Mouse (Mus musculus) liver, embryonic 16.5 days (tissue): Measurements from ENCODE around the gene Tspan32. TPM values are rescaled to one million over a fixed set of nuclear protein-coding genes. Genes with fewer than 3 reads are reported as not detected.
A peak's percentile ranks its signal among the peaks of the same experiment; 100 is the strongest.

ENCODE experiments used
- ATAC-seq: fragments of 200-750 bp; cut with Nextera tagmentation; 2 replicates; pipeline ENCODE4 v1.8.0; 2017; ENCODE audit warnings: low read depth, mild to moderate bottlenecking, moderate number of reproducible peaks, moderate library complexity
- H3K27ac ChIP-seq: fragments of 300-500 bp; sonication (generic); 2 replicates; pipeline ENCODE4 v1.5.1; 2014; ENCODE audit warnings: mild to moderate bottlenecking, low read length
- H3K27me3 ChIP-seq: fragments of 300-500 bp; sonication (generic); 2 replicates; pipeline ENCODE4 v1.6.1; 2014; ENCODE audit warnings: low read depth, low read length, mixed read lengths; ENCODE audit not compliant: control insufficient read depth, insufficient read depth
- H3K36me3 ChIP-seq: fragments of 300-500 bp; sonication (generic); 2 replicates; pipeline ENCODE4 v1.6.1; 2014; ENCODE audit warnings: mild to moderate bottlenecking; ENCODE audit not compliant: control insufficient read depth, insufficient read depth
- H3K4me1 ChIP-seq: fragments of 300-500 bp; sonication (generic); 2 replicates; pipeline ENCODE4 v1.6.1; 2014; ENCODE audit warnings: low read depth, low read length, mixed read lengths; ENCODE audit not compliant: control insufficient read depth
- H3K4me2 ChIP-seq: fragments of 300-500 bp; sonication (generic); 2 replicates; pipeline ENCODE4 v1.6.1; 2014; ENCODE audit warnings: low read depth, low read length, mixed read lengths
- H3K4me3 ChIP-seq: fragments of 300-500 bp; sonication (generic); 2 replicates; pipeline ENCODE4 v1.5.1; 2014; ENCODE audit warnings: low read depth, mild to moderate bottlenecking, low read length
- H3K9ac ChIP-seq: fragments of 300-500 bp; sonication (generic); 2 replicates; pipeline ENCODE4 v1.6.1; 2014; ENCODE audit warnings: low read depth, low read length
- H3K9me3 ChIP-seq: fragments of 300-500 bp; sonication (generic); replicated peaks from 2 replicates; pipeline ENCODE4 v1.6.1; 2016; ENCODE audit warnings: low read length; ENCODE audit not compliant: control insufficient read depth
- WGBS: fragments of 180-500 bp; shearing (Covaris S2); extraction: QIAGEN DNeasy Blood & Tissue Kit; methylation state at CpG from one replicate; pipeline ENCODE4 v1.1.7; 2014; ENCODE audit not compliant: insufficient replicate concordance; 5-methylcytosine and 5-hydroxymethylcytosine counted together
- polyA plus RNA-seq: library from polyadenylated mRNA; unstranded; fragments of >200 nt; fragmentation: Nextera tagmentation; extraction: Ambion mirVana; gene quantifications from 2 replicates; pipeline ENCODE4 v1.2.1, GENCODE M21; 2015

The Tspan32 gene
- 69.6 and 71.3 TPM in 2 replicates for polyA plus RNA-seq

GRCm38 (mm10) chr7:143004727-143005343 is at the start of gene Tspan32:
Gene Tspan32 (plus strand): TSS chr7:143005046.
- no peaks in the 10 kb centered on the region for H3K27me3 ChIP-seq
- peak within 1 kb of the TSS; percentile 68 for H3K4me3 ChIP-seq
- no peaks in the 10 kb centered on the region; the same call in 1 of the 2 replicates for H3K36me3 ChIP-seq
- H3K9me3 ChIP-seq, result no peaks in the 10 kb centered on the region
- H3K27ac ChIP-seq, result peak within 1 kb of the TSS; percentile 99
- peaks cover 52% of the 10 kb centered on the region for H3K4me1 ChIP-seq
- peak within 1 kb of the TSS; percentile 88 for H3K9ac ChIP-seq
- peak; percentile 50 for ATAC-seq
- peak within 1 kb of the TSS; percentile 86 for H3K4me2 ChIP-seq
- WGBS, result 23% methylated on average over 4 of the region's 4 CpGs

DNA sequence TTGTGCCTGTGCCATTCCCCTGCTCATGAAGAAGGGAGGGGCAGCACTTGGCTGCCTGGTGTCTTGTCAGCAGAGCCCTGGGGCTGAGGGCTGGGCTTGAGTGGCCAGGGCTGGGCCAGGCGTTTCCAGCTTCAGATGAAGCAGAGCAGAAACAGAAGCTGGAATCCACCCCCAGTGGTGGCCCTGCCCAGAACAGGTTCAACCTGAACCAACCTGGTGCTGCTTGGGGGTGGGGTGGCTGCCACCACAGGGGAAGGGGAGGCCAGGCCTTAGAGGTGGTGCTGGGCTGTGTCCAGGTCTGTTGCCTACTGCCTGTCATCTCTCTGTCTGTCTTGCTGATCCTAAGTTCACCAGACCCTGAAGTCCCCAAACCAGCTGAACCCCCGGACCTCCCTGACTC is 48.8 kb upstream of the Tspan32 start:
- Histone ChIP-seq H3K4me3 (no peak overlapping the region), H3K4me2 (no peak overlapping the region), H3K9me3 (no peaks in the 10 kb centered on the region), H3K9ac (no peak overlapping the region), H3K4me1 (no peaks in the 10 kb centered on the region), H3K27me3 (no peaks in the 10 kb centered on the region), H3K27ac (no peak overlapping the region), H3K36me3 (no peaks in the 10 kb centered on the region)
- WGBS, result 49% methylated on average over 2 of the region's 2 CpGs
- no peak for ATAC-seq

DNA sequence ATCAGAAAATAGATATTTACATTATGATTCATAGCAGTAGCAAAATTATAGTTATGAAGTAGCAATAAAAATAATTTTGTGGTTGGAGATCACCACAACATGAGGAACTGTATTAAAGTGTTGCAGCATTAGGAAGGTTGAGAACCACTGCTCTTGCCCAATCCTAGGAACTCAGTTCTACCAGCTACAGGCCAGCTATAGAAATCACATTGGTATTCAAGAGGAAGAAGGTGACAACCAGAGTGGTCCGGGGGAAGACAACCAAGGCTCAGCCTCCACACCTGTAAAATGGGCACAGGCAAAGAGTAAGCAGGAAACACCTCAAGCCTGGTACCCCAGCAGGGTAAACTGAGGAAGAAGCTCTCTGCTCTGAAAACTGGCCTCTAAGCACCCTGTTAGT is 46.0 kb upstream of the Tspan32 start:
- H3K27me3 ChIP-seq, result no peaks in the 10 kb centered on the region; the same call in 1 of the 2 replicates
- no peak for ATAC-seq

GRCm38 (mm10) chr7:142959752-142960151 is 45.1 kb upstream of the Tspan32 start:
- WGBS, result 61% methylated on average over 4 of the region's 4 CpGs
- Histone ChIP-seq H3K27me3 (peaks cover under 1% of the 10 kb centered on the region; the same call in 1 of the 2 replicates), H3K9me3 (no peaks in the 10 kb centered on the region), H3K4me3 (no peak overlapping the region), H3K36me3 (no peaks in the 10 kb centered on the region), H3K4me1 (no peaks in the 10 kb centered on the region), H3K27ac (no peak overlapping the region), H3K9ac (no peak overlapping the region), H3K4me2 (no peak overlapping the region)
- no peak for ATAC-seq

More for the DNA sequence above, 46.0 kb upstream of the Tspan32 start:
- Histone ChIP-seq H3K9me3 (no peaks in the 10 kb centered on the region), H3K4me3 (no peak overlapping the region), H3K36me3 (no peaks in the 10 kb centered on the region), H3K4me1 (no peaks in the 10 kb centered on the region), H3K27ac (no peak overlapping the region), H3K9ac (no peak overlapping the region), H3K4me2 (no peak overlapping the region)
- 68% methylated on average over 1 of the region's 1 CpGs for WGBS

- Histone ChIP-seq H3K36me3 (no peaks in the 10 kb centered on the region), H3K4me2 (peak overlapping the region; percentile 69), H3K9ac (no peak overlapping the region), H3K9me3 (no peaks in the 10 kb centered on the region), H3K27ac (0 out of 2 replicates have a peak overlapping the region, but pooled peaks have one; percentile 25), H3K27me3 (peaks cover 66% of the 10 kb centered on the region), H3K4me1 (peaks cover 5% of the 10 kb centered on the region), H3K4me3 (peak overlapping the region; percentile 46)
- WGBS, result under 1% methylated on average over 36 of the region's 36 CpGs
- ATAC-seq, result peak; percentile 83
These were observed 37.4 kb upstream of the Tspan32 start for GRCm38 (mm10) chr7:142967414-142967883.

DNA sequence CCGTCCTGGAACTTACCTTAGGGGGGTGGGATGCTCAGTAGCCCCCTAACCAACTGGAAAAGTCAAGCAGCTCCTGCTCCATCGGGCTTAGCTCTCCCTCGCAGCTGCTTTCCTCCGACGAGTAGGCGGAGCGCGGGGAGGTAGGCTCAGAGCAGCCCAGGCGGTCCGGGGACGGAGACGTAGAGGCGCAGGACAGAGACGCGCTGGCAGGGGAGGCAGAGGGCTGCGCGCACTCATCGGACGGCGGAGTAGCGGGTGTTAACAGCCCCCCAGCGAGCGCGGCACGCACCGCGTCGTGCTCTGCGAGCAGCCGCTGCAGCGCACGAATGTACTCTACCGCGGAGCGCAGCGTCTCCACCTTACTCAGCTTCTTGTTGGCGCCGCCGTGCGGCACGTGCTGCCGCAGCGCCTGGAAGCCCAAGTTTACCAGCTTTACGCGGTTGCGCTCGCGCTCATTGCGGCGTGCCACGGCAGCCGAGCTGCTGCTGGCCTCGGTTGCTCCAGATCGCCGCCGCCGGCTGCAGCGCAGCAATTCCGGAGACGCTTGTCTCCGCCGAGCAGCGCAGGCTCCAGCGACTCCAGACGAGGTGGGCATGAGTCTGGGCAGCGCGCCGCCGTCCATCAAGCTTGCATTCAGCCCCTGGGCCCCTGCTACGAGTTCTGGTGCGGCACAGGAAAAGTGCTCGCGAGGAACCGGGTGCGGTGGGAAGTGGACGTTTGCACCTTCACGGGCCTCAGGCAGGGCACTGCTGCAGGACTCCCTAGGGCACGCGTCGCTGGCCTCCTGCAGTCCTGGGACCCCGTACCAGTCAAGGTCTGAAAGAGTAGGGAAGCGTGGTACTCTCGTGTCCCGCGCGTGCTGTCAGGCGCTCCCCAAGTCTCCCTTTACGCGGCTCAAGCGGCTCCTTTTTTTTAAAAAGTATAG is 36.7 kb upstream of the Tspan32 start:
- no peaks in the 10 kb centered on the region for H3K36me3 ChIP-seq
- ATAC-seq, result peak; percentile 30
- H3K27me3 ChIP-seq, result peaks cover 66% of the 10 kb centered on the region
- no peak overlapping the region for H3K9ac ChIP-seq
- WGBS, result under 1% methylated on average over 90 of the region's 90 CpGs
- H3K27ac ChIP-seq, result 0 out of 2 replicates have a peak overlapping the region, but pooled peaks have one; percentile 25
- peaks cover 5% of the 10 kb centered on the region for H3K4me1 ChIP-seq
- peak overlapping the region; percentile 46 for H3K4me3 ChIP-seq
- peak overlapping the region; percentile 69 for H3K4me2 ChIP-seq
- no peaks in the 10 kb centered on the region for H3K9me3 ChIP-seq

DNA sequence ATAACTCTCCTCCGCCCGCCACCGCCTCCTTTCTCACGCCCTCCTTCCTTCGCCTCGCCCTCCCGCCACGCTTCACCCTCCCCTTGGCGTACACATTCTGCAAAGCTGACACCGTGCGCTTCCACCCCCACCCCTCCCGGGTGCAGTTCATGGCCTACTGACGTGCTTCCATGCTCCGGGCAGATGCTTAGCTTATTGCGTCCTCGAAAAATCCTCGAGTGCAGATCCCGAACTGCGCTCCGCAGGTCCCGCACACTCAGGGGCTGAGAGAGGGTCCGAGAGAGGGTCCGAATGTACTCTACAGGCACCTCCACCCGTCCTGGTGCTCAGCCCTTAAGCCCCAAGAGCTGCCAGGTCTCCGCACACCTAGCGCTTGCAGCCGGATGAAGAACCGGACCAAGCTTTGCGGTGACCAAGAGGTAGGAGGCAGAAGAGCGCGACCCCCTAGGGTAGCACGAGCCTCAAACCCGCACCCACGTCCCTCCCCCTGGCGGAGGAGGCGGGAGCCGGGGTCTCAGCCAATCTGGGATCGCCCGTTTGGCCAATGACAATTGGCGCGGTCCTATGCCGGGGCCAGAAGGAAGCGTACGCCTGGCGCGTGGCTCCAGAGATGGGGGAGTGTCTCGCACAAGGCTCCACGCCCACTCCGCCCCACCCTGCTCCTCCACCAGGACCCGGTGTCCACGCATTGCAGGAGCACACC is 35.9 kb upstream of the Tspan32 start, which contains the start of gene Ascl2:
Gene Ascl2, minus strand, starts transcription at position 456 of the 703 bp plus-strand sequence.
- ATAC-seq, result no peak
- no peak within 1 kb of the TSS for H3K9ac ChIP-seq
- peak within 1 kb of the TSS; percentile 69 for H3K4me2 ChIP-seq
- H3K27me3 ChIP-seq, result peaks cover 66% of the 10 kb centered on the region
- H3K9me3 ChIP-seq, result no peaks in the 10 kb centered on the region
- WGBS, result 1% methylated on average over 49 of the region's 51 CpGs
- H3K36me3 ChIP-seq, result no peaks in the 10 kb centered on the region
- peaks cover 5% of the 10 kb centered on the region for H3K4me1 ChIP-seq
- H3K4me3 ChIP-seq, result peak within 1 kb of the TSS; percentile 46
- H3K27ac ChIP-seq, result no peak within 1 kb of the TSS

DNA sequence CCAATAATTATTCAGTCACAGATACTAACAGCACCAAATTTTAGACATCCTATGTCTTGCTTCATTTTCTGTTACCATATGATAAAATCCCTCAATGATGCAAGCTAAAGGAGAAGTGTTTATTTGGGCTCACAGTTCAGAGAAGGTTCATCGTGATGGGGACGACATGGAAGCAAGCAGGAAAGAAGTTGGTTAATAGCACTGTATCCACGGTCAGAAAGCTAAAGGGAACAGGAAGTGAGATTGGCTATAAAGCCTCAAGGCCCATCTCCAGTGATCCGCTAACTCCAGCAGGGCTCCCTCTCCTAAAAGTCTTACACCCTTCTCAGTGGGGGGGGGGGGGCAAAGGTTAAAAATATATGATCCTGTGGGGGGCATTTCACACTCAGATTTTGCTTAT is 22.9 kb upstream of the Tspan32 start:
- Histone ChIP-seq H3K4me2 (no peak overlapping the region), H3K4me1 (0 out of 2 replicates have a peak, but pooled peaks cover 2% of the 10 kb centered on the region), H3K4me3 (no peak overlapping the region), H3K36me3 (no peaks in the 10 kb centered on the region), H3K9ac (no peak overlapping the region), H3K9me3 (no peaks in the 10 kb centered on the region), H3K27me3 (peaks cover 5% of the 10 kb centered on the region; the same call in 1 of the 2 replicates), H3K27ac (no peak overlapping the region)
- ATAC-seq, result no peak
- 40% methylated on average over 4 of the region's 4 CpGs for WGBS
